Mouse (Mus musculus): ENCODE measurements around the gene Ugt1a9.

Gene Ugt1a9

GRCm38 (mm10) chr1:88260604-88261377, 190.2 kb downstream of the Ugt1a9 start:
- DNase-seq: no peak

DNA sequence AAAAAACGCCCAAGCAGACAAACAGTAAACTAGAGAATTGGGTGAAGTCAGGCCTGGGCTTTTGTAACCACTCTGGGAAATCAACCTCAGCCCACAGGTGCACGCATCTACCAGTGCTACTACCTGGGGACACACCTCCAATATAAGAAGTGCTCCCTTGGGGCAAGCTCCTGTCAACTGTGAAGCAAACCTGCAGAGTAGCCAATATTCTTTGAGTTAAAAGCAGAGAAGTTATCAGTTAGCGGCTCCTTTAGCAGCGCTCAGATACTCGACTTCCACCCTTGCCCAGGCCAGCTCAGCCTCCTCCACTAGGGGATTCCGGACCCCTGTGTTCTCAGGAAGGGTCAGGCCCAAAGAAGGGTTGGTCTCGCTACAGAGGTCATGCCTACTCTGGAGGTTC, 191.1 kb downstream of the Ugt1a9 start:
- DNase-seq: no peak

DNA sequence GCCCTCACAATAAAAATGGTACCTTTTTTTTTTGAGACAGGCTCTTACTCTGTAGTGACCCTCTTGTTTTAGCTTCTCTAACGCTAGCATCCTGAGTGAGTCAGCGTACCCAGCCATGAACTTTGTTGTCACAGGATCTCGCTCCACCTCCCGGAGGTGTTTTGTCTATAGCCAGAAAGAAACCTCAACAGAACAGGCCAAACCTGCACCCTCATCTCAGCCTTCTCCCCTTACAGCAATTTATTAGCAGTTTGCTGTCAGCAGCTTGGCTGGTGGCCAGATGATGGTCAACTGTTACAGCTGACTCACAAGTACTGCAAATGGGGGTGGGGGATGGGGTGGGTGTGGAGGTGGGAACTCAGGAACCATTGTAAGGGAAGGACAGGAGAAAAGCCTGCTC, 191.7 kb downstream of the Ugt1a9 start:
- DNase-seq: peak in 1 of 2 experiments; percentile 71

DNA sequence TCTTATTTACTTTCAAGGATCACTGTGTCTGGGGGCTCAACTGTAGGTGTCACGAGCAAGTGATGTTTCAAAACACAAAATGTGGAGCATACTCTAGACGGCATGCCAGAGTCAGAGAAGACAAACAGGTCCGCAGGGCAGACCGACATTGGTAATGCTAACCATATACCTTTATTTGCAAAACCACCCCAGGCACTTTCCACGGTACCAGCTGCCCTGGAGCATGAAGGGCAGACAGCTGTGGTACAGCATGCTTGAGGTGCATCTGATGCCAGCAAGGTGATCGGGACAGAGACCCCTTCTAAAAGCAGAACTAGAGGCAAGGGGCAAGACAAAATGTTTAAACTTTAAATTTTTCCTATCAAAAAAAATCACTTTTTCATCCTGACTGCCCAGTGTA, 192.4 kb downstream of the Ugt1a9 start:
- DNase-seq: no peak

- DNase-seq: no peak
Observed at GRCm38 (mm10) chr1:88263778-88264177, 193.2 kb downstream of the Ugt1a9 start.

DNA sequence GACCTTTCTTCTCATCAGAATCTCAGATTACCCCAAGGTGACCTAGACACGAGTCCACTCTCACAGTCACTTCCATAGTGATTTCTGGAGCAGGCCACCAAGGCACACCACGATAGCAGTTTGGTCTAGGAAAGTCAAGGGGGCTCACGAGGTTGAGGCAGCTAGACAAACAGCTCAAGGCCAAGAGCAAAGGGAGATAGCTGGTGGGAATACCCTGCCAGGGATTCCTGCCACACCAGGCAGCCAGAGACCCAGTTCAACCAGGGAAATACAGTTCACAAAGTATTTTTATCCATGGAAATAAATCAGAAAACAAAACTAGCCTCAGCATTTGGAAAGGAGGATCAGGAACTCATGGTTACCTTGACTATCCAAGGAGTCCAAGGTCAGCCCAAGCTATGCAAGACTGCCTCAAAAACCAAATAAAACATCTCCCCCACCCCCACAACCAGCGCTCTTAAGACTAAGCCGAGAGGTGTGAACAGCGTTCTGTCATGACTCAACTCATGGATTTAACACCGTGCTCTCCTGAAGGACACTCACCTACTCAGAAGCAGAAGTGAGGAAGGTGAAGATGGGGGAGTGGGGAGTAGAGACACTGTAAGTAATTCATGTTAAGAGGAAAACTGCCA, 193.8 kb downstream of the Ugt1a9 start:
- DNase-seq: no peak

GRCm38 (mm10) chr1:88264869-88265240, 194.3 kb downstream of the Ugt1a9 start:
- DNase-seq: no peak

DNA sequence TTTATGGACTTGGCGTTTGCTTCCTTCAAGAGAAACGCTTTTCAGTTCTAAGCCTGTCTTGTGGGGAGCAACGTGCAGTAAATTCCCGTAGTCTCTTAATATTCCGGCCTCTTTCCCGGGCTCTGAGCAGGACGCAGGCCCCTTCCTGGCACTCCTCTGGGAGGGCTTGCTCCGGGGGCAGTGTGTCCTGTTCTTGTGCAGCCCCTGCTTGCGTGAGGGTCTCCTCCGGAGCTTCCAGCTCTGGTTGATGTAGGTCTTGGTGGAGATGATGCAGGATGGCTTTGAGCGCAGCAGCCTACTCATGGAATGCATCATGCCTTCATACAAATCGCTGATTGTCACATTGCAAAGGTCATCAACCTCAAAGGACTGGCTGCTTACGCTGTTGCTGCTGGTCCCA, 195.5 kb downstream of the Ugt1a9 start:
- DNase-seq: no peak

- DNase-seq: no peak
Observed at GRCm38 (mm10) chr1:88267489-88267888, 196.9 kb downstream of the Ugt1a9 start.

GRCm38 (mm10) chr1:88268070-88268469, 197.5 kb downstream of the Ugt1a9 start:
- peak in 1 of 2 experiments; percentile 9 for DNase-seq
